ENCODE assay signal across 9 mouse cellular contexts in the genomic region with DNA sequence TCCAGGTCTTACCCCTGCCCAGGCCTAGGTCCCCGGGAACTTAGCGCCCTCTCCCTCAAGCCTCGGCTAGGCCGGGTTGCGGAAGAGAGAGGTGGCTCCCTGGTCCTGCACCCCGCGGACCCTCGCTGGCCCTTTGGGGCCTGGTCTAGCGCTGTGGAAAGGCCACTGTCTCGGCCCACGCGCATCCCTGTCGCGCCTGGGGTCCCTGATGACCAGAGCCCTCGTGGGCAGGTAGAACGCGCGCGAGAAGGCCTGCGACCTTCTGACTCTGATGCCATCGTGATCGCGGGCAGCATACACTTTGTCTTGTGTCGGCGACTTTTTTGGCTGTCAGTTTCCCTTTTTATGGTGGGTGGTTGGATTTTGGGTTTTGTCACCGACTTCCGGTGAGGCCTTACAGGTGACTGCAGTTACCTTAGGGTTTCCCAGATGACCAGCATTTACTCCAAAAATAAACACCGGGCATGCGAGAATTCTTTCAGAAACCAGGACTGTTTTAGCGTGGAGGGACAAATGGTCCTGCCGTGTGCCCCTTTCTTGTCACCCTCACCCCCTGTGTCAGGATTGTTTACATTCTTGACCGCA. TPM values are rescaled to one million over a fixed set of nuclear protein-coding genes. Genes with fewer than 3 reads are reported as not detected.
DNase-seq lines count a peak whose midpoint lies in the region; ATAC-seq and TF ChIP-seq lines count a peak whose summit lies in the region.
"Had no signal": no experiment of that assay in that cellular context is flagged by ENCODE, and none has a peak within 500 bp of the region (broad histone marks: within the 10 kb centered on the region; RNA-seq: fewer than 3 reads in every experiment).

A gene (minus strand): TSS at position 223 of the 585 bp plus-strand sequence.

- no peak for TF ChIP-seq CTCF in bone marrow, adult 2 months (IDR thresholded peaks at IDR 0.05; ENCODE audit: control insufficient read depth, insufficient read depth, low read length)

- peaks cover 37% of the 10 kb centered on the region for H3K36me3 ChIP-seq in erythroblast, embryonic 14.5 days (ENCODE audit: control insufficient read depth)
- H3K36me3 ChIP-seq in limb, embryonic 11.5 days (ENCODE audit: control insufficient read depth, insufficient read depth, low read length) = no peaks in the 10 kb centered on the region
- H3K36me3 ChIP-seq in midbrain, embryonic 15.5 days (replicated peaks) = 0 out of 2 replicates have a peak, but pooled peaks cover 3% of the 10 kb centered on the region

- H3K9ac ChIP-seq in limb, embryonic 11.5 days (ENCODE audit: low read length) = peak within 1 kb of the TSS; percentile 95
- H3K9ac ChIP-seq in midbrain, embryonic 15.5 days = peak within 1 kb of the TSS; percentile 85

- no peaks in the 10 kb centered on the region; the same call in 1 of the 2 replicates for H3K4me1 ChIP-seq in bone marrow, adult 2 months (ENCODE audit: control insufficient read depth, insufficient read depth, low read length)
- H3K4me1 ChIP-seq in erythroblast, embryonic 14.5 days (ENCODE audit: control insufficient read depth) = peaks cover 40% of the 10 kb centered on the region
- peaks cover 8% of the 10 kb centered on the region; the same call in 1 of the 2 replicates for H3K4me1 ChIP-seq in limb, embryonic 11.5 days (ENCODE audit: control insufficient read depth, insufficient read depth, low read length)
- peaks cover 28% of the 10 kb centered on the region for H3K4me1 ChIP-seq in midbrain, embryonic 15.5 days

- H3K4me2 ChIP-seq in limb, embryonic 11.5 days (ENCODE audit: low read depth, severe bottlenecking) = peak within 1 kb of the TSS; percentile 57
- peak within 1 kb of the TSS; percentile 88 for H3K4me2 ChIP-seq in midbrain, embryonic 15.5 days

- no peak for TF ChIP-seq POLR2A in bone marrow, adult 2 months (IDR thresholded peaks at IDR 0.05; ENCODE audit: borderline replicate concordance, control insufficient read depth, low read depth, low read length)

- H3K27ac ChIP-seq in bone marrow, adult 2 months (ENCODE audit: control insufficient read depth, insufficient read depth, low read depth, low read length, poor library complexity) = peak within 1 kb of the TSS; percentile 91
- H3K27ac ChIP-seq in limb, embryonic 11.5 days (replicated peaks; ENCODE audit: low read depth, low read length) = no peak within 1 kb of the TSS
- H3K27ac ChIP-seq in midbrain, embryonic 15.5 days = peak within 1 kb of the TSS; percentile 76

- H3K9me3 ChIP-seq in erythroblast, embryonic 14.5 days (ENCODE audit: control insufficient read depth, low read length) = no peaks in the 10 kb centered on the region; the same call in 1 of the 2 replicates
- no peaks in the 10 kb centered on the region for H3K9me3 ChIP-seq in limb, embryonic 11.5 days (ENCODE audit: control insufficient read depth, low read length)
- H3K9me3 ChIP-seq in midbrain, embryonic 15.5 days = no peaks in the 10 kb centered on the region

- intact Hi-C loops in left cerebral cortex, postnatal 14 days (cut with DNase I) = no loop called here
- intact Hi-C loops in left cerebral cortex, postnatal 4 days (cut with DNase I) = no loop called here

- under 1% methylated on average over 32 of the region's 32 CpGs for WGBS in bone marrow, adult 2 months
- 1% methylated on average over 32 of the region's 32 CpGs for WGBS in limb, embryonic 11.5 days
- WGBS in midbrain, embryonic 15.5 days = 1% methylated on average over 32 of the region's 32 CpGs

- peak within 1 kb of the TSS; percentile 100 for H3K4me3 ChIP-seq in bone marrow, adult 2 months (replicated peaks; ENCODE audit: control insufficient read depth, low read depth, low read length)
- H3K4me3 ChIP-seq in erythroblast, embryonic 14.5 days (replicated peaks) = peak within 1 kb of the TSS; percentile 100
- H3K4me3 ChIP-seq in limb, embryonic 11.5 days (ENCODE audit: low read depth, low read length) = peak within 1 kb of the TSS; percentile 99
- peak within 1 kb of the TSS; percentile 92 for H3K4me3 ChIP-seq in midbrain, embryonic 15.5 days

- peak; percentile 58; the same call in 1 of the 2 replicates for ATAC-seq in limb, embryonic 11.5 days (ENCODE audit: insufficient number of reproducible peaks, low FRiP score, low TSS enrichment, low read depth)
- ATAC-seq in midbrain, embryonic 15.5 days (replicated peaks) = peak; percentile 76

- DNase-seq in left cerebral cortex, postnatal 14 days (ENCODE audit: low spot score in 2 of 2) = peak; percentile 16
- DNase-seq in left cerebral cortex, postnatal 4 days = no peak
- no peak for DNase-seq in limb, embryonic 11.5 days (ENCODE audit: low spot score)
- DNase-seq in cerebellum, postnatal 4 days (ENCODE audit: low spot score in 2 of 2) = no peak
- DNase-seq in adrenal gland, adult 2 months = no peak

- peaks cover under 1% of the 10 kb centered on the region for H3K27me3 ChIP-seq in erythroblast, embryonic 14.5 days (ENCODE audit: control insufficient read depth)
- no peaks in the 10 kb centered on the region for H3K27me3 ChIP-seq in limb, embryonic 11.5 days (ENCODE audit: control insufficient read depth, insufficient read depth, low read length)
- no peaks in the 10 kb centered on the region for H3K27me3 ChIP-seq in midbrain, embryonic 15.5 days (replicated peaks)

RNA-seq across cellular contexts. Expression of the gene that starts here (rescaled TPM):
- not detected for total RNA-seq in left cerebral cortex, postnatal 14 days (2021)
- not detected for total RNA-seq in left cerebral cortex, postnatal 4 days (2021)
- 3.2 and 8.3 TPM in 2 replicates for polyA plus RNA-seq in bone marrow, adult 2 months (2011; ENCODE audit: insufficient read depth, insufficient read length, low replicate concordance, missing spikeins)
- polyA plus RNA-seq in erythroblast, embryonic 14.5 days (2012) = not detected in 2 replicates
- polyA plus RNA-seq in limb, embryonic 11.5 days (2014; fragmentation: Nextera tagmentation; extraction: Ambion mirVana) = 1.5 and 1.8 TPM in 2 replicates
- 3.7 and 3.8 TPM in 2 replicates for polyA plus RNA-seq in midbrain, embryonic 15.5 days (2015; fragmentation: Nextera tagmentation; extraction: Ambion mirVana)
- not detected for total RNA-seq in adrenal gland, adult 2 months (2021)
- not detected in 2 replicates for polyA plus RNA-seq in adrenal gland, adult 2 months (2012; rRNA removed)
- total RNA-seq: gastrocnemius, postnatal 36 days had no signal

Comparison
In these comparisons a context has a peak if more than half of its experiments do, and no peak if none do; other contexts are left out.
1. Peak in DNase-seq in left cerebral cortex, postnatal 14 days; RNA of the gene not detected or under 1 TPM.